Comparison of ENCODE assay signal across 35 mouse cellular contexts in genomic region chr9:7015600-7015999, GRCm38 (mm10).
"Had no signal": no experiment of that assay in that cellular context is flagged by ENCODE, and none has a peak within 500 bp of the region (broad histone marks: within the 10 kb centered on the region; RNA-seq: fewer than 3 reads in every experiment).

No protein-coding gene starts in this region.

- H3K27ac ChIP-seq: heart, embryonic 10.5 days; heart, embryonic 13.5 days; heart, embryonic 15.5 days; hindbrain, embryonic 10.5 days; hindbrain, embryonic 12.5 days; hindbrain, embryonic 13.5 days; hindbrain, embryonic 14.5 days; hindbrain, embryonic 15.5 days; hindbrain, postnatal 0 days; intestine, embryonic 15.5 days; kidney, embryonic 15.5 days; kidney, postnatal 0 days; layer of hippocampus, adult 2 months had no signal

- H3K4me3 ChIP-seq: heart, embryonic 10.5 days; heart, embryonic 12.5 days; heart, embryonic 13.5 days; heart, embryonic 15.5 days; hindbrain, embryonic 10.5 days; hindbrain, embryonic 12.5 days; hindbrain, embryonic 13.5 days; hindbrain, embryonic 15.5 days; intestine, embryonic 15.5 days; kidney, embryonic 15.5 days; layer of hippocampus, adult 2 months had no signal

- H3K27me3 ChIP-seq: heart, embryonic 12.5 days; heart, embryonic 13.5 days; heart, embryonic 15.5 days; hindbrain, embryonic 12.5 days; hindbrain, embryonic 13.5 days; hindbrain, embryonic 15.5 days; intestine, embryonic 15.5 days; kidney, embryonic 15.5 days had no signal

- H3K4me2 ChIP-seq: heart, embryonic 11.5 days; heart, embryonic 12.5 days; heart, embryonic 13.5 days; heart, embryonic 15.5 days; hindbrain, embryonic 12.5 days; hindbrain, embryonic 13.5 days; hindbrain, embryonic 14.5 days; hindbrain, embryonic 15.5 days; intestine, embryonic 15.5 days; kidney, embryonic 15.5 days had no signal

- ATAC-seq: hindbrain, embryonic 16.5 days; hindbrain, postnatal 0 days; inflammation-experienced regulatory T-cells, adult 6 months; intestine, embryonic 15.5 days; intestine, embryonic 16.5 days; intestine, postnatal 0 days had no signal

- H3K9me3 ChIP-seq: heart, embryonic 10.5 days; heart, embryonic 12.5 days; heart, embryonic 13.5 days; heart, embryonic 15.5 days; hindbrain, embryonic 10.5 days; hindbrain, embryonic 12.5 days; hindbrain, embryonic 13.5 days; hindbrain, embryonic 15.5 days; intestine, embryonic 15.5 days; kidney, embryonic 15.5 days had no signal

- DNase-seq: heart, postnatal 10 days; heart, postnatal 14 days; heart, postnatal 36 days; heart, postnatal 4 days; kidney, adult 11 months; kidney, adult 18-20 months; kidney, adult 2 months; kidney, adult 8-10 months; kidney, adult 9 months; kidney, postnatal 10 days; kidney, postnatal 14 days; kidney, postnatal 25 days; kidney, postnatal 36 days; kidney, postnatal 4 days; layer of hippocampus, adult 9-11 months; layer of hippocampus, postnatal 36 days had no signal

- H3K9ac ChIP-seq: heart, embryonic 12.5 days; heart, embryonic 13.5 days; heart, embryonic 15.5 days; hindbrain, embryonic 12.5 days; hindbrain, embryonic 13.5 days; hindbrain, embryonic 14.5 days; hindbrain, embryonic 15.5 days; intestine, embryonic 15.5 days; kidney, embryonic 15.5 days had no signal

- H3K36me3 ChIP-seq: heart, embryonic 10.5 days; heart, embryonic 12.5 days; heart, embryonic 15.5 days; hindbrain, embryonic 12.5 days; intestine, embryonic 15.5 days had no signal

- H3K4me1 ChIP-seq: heart, embryonic 10.5 days; heart, embryonic 12.5 days; heart, embryonic 13.5 days; heart, embryonic 15.5 days; hindbrain, embryonic 10.5 days; hindbrain, embryonic 12.5 days; hindbrain, embryonic 13.5 days; hindbrain, embryonic 15.5 days; intestine, embryonic 15.5 days; kidney, embryonic 15.5 days had no signal
